Mouse (Mus musculus) hindbrain, embryonic 13.5 days (tissue): ENCODE measurements at regions not wholly inside any gene's neighbourhood (a gene's known extent, or its start where the extent isn't known, plus 50 kb on each side); places are given as distances from the start of the nearest gene placed in this dataset.
A peak's percentile ranks its signal among the peaks of the same experiment; 100 is the strongest.

Experiments used
- ATAC-seq: fragments of 200-750 bp; cut with Nextera tagmentation; 2 replicates; pipeline ENCODE4 v1.8.0; 2017; ENCODE audit warnings: moderate TSS enrichment; ENCODE audit not compliant: low FRiP score
- H3K27ac ChIP-seq: fragments of 300-500 bp; sonication (generic); 2 replicates; pipeline ENCODE4 v1.5.1; 2015; ENCODE audit warnings: inconsistent platforms, mild to moderate bottlenecking, moderate library complexity
- H3K27me3 ChIP-seq: fragments of 300-500 bp; sonication (generic); 2 replicates; pipeline ENCODE4 v1.6.1; 2015; ENCODE audit warnings: mild to moderate bottlenecking, inconsistent platforms
- H3K36me3 ChIP-seq: fragments of 300-500 bp; sonication (generic); 2 replicates; pipeline ENCODE4 v1.6.1; 2015; ENCODE audit warnings: mild to moderate bottlenecking, inconsistent platforms
- H3K4me1 ChIP-seq: fragments of 300-500 bp; sonication (generic); replicated peaks from 2 replicates; pipeline ENCODE4 v1.6.1; 2015; ENCODE audit warnings: inconsistent platforms
- H3K4me2 ChIP-seq: fragments of 300-500 bp; sonication (generic); 2 replicates; pipeline ENCODE4 v1.6.1; 2015; ENCODE audit warnings: inconsistent platforms, mild to moderate bottlenecking, moderate library complexity
- H3K4me3 ChIP-seq: fragments of 300-500 bp; sonication (generic); 2 replicates; pipeline ENCODE4 v1.5.1; 2015; ENCODE audit warnings: mild to moderate bottlenecking, inconsistent platforms
- H3K9ac ChIP-seq: fragments of 300-500 bp; sonication (generic); 2 replicates; pipeline ENCODE4 v1.6.1; 2015; ENCODE audit warnings: mild to moderate bottlenecking, inconsistent platforms
- H3K9me3 ChIP-seq: fragments of 300-500 bp; sonication (generic); 2 replicates; pipeline ENCODE4 v1.6.1; 2016; ENCODE audit warnings: inconsistent platforms
- WGBS: fragments of 180-500 bp; shearing (Covaris S2); methylation state at CpG from one replicate; pipeline ENCODE4 v1.1.7; 2015; 5-methylcytosine and 5-hydroxymethylcytosine counted together

DNA sequence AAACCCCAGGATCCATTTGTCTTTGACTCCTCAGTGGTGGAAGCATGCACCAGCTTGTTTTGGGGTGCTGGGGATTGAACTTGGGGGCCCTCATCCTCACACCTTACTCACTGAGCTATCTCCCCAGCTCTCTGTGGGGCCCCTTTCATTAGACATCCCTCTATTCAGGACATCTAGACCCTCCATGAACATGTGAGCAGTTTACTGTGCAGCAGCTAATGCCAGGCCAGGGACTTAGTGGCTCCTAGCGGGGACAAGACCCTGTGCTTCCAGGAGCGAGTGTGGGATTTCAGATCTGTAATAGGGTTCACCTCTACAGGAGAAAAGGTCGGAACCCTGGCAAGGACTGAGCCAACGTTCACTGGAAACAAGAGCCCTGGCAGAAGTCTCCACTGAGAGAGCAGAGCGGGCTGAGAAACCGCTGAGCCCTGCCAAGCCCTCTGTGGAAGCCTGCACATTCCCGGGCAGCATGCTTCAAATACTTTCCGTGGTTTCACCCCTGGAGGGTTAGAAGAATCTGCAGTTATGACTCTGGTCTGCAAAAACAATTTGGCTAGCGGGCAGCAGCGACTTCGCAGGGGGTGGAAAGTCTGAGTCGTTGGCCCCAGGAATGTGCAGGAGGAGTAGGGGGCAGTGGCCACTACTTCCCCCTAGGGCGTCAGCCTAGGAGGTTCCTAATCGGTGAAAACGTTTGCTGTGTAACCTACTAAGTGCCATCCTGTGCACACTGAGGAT lies 125.6 kb downstream of the Smad6 start:
- no peaks in the 10 kb centered on the region for H3K9me3 ChIP-seq
- peaks cover 15% of the 10 kb centered on the region for H3K4me1 ChIP-seq
- 0 out of 2 replicates have a peak, but pooled peaks cover 3% of the 10 kb centered on the region for H3K27me3 ChIP-seq
- no peak overlapping the region for H3K27ac ChIP-seq
- no peak overlapping the region for H3K9ac ChIP-seq
- H3K36me3 ChIP-seq, result no peaks in the 10 kb centered on the region
- no peak overlapping the region for H3K4me3 ChIP-seq
- no peak overlapping the region for H3K4me2 ChIP-seq
- ATAC-seq, result no peak
- 61% methylated on average over 15 of the region's 15 CpGs for whole genome bisulfite sequencing

DNA sequence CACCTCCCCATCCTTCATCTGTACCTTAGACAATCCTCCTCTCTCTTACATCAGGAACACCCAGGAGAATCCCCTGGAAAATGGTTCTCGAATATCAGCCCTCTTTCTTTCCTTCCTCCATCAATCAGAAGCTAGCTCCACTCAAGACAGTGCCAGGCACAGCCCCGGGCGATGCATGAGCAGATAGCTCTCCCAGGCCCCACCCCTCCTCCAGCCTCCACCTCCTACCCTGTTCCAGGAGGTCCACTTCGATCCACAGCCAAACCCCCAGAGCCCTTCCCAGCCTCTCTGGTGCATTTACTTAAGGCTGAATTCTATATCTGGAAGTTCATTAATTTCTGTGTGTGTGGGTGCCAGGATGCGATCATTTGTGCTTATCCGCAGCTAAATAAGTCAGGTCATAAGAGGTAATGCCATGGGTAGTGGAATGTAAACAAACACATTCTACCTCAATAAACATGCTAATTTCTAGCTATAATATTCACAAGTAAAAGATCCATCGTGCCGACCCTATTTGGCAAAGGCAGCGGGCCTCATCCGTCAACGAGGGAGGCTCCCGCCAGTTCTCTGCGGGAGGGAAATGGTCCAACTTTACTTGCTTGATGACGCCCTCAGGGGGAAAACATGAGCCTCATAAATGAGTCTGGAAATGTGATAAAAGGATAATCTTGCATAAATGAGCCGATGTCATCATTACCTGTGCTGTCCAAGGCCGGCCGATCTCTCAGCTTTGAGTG lies 129.5 kb downstream of the Smad6 start:
- no peak overlapping the region for H3K9ac ChIP-seq
- 0 out of 2 replicates have a peak, but pooled peaks have one; percentile 47 for ATAC-seq
- peaks cover 30% of the 10 kb centered on the region for H3K4me1 ChIP-seq
- H3K27me3 ChIP-seq, result 0 out of 2 replicates have a peak, but pooled peaks cover 4% of the 10 kb centered on the region
- no peaks in the 10 kb centered on the region for H3K36me3 ChIP-seq
- no peak overlapping the region for H3K4me2 ChIP-seq
- no peaks in the 10 kb centered on the region for H3K9me3 ChIP-seq
- H3K27ac ChIP-seq, result peak overlapping the region; percentile 66
- H3K4me3 ChIP-seq, result no peak overlapping the region
- WGBS, result 50% methylated on average over 17 of the region's 17 CpGs

DNA sequence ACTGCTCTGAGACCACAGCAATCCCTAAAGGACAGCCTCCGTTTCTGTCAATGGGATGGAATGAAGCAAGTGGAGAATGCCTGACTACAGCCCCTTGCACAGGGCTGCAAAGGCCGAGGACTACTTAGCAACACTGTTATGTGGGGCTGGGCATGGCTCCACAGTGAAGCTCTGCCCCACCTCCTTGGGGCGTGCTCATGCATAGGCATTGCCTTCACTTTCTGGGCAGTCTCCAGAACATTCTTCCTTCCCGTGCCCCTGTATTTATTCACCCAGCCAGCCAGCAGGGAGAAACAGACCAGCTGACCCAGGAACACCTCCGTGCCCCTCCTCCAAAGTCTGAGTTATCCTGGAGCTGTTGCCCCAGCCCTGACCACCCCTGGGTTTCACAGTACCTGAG lies 131.1 kb downstream of the Smad6 start:
- Histone ChIP-seq H3K27ac (no peak overlapping the region; the same call in 1 of the 2 replicates), H3K36me3 (no peaks in the 10 kb centered on the region), H3K4me3 (no peak overlapping the region), H3K9me3 (no peaks in the 10 kb centered on the region), H3K9ac (no peak overlapping the region), H3K27me3 (0 out of 2 replicates have a peak, but pooled peaks cover 7% of the 10 kb centered on the region), H3K4me2 (no peak overlapping the region), H3K4me1 (peaks cover 30% of the 10 kb centered on the region)
- WGBS, result 65% methylated on average over 5 of the region's 5 CpGs
- ATAC-seq, result no peak

GRCm38 (mm10) chr9:63889570-63889969 lies 131.8 kb upstream of the Smad3 start:
- ATAC-seq, result no peak
- WGBS, result 67% methylated on average over 6 of the region's 6 CpGs

DNA sequence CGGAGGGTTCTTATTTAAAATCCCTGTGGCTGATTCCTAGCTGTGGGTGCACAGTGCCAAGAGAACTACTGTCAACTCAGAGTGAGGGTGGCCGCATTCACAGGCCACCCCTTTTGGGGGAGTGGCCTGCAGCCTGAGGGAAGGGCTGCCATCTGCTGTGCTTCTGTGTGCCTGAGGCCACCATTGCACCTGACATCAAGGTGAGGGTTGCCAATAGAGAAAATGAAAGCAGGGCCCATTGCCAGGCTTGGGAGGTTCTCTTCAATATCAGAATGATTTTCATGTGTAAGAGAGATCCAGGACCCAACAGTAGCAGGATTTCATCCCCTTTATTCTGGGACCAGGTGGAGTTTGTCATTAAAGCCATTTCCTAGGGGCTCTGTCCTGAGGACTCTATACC lies 127.2 kb upstream of the Smad3 start:
- 72% methylated on average over 2 of the region's 2 CpGs for WGBS
- H3K4me1 ChIP-seq, result peaks cover 43% of the 10 kb centered on the region
- no peak for ATAC-seq

More at GRCm38 (mm10) chr9:63889570-63889969, 131.8 kb upstream of the Smad3 start:
- Histone ChIP-seq H3K4me2 (no peak overlapping the region), H3K27me3 (peaks cover 10% of the 10 kb centered on the region; the same call in 1 of the 2 replicates), H3K27ac (no peak overlapping the region), H3K4me3 (no peak overlapping the region), H3K36me3 (no peaks in the 10 kb centered on the region), H3K9me3 (no peaks in the 10 kb centered on the region), H3K4me1 (peaks cover 36% of the 10 kb centered on the region), H3K9ac (no peak overlapping the region)

DNA sequence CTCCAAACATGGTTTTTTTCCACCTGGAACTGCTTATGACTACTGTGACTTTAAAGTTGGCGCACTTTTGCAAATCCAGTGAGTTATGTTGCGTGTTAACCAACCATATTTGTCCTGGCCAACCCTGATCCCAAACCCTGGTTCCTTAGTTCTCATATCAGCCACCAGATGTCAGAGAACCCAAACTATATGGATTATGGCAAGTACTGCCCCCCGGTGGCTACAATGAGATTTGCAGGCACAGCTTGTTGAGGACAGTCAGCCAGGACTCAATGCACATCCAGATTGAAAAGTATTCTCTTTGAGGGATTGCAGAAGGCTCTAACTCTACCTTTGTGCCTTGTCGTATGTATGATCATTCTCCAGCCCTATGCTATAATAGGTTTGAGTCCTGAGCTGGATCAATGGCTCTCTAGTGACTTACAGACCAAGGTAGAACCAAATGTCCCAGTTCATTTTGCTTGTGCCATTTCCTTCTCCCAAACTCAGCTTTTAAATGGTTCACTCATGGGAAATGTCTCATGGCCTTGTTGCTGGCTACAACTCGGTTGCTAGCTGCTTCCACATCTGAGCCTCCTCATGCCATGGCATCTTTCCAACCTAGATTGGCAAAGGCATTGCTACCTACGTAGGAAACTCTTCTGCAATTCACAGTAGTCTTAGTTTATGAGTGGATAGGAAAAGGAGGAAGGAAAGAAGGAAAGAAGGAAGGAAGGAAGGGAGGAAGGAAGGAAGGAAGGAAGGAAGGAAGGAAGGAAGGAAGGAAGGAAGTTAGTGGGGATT lies 126.1 kb upstream of the Smad3 start:
- no peak overlapping the region for H3K4me3 ChIP-seq
- WGBS, result 76% methylated on average over 6 of the region's 6 CpGs
- peaks cover 46% of the 10 kb centered on the region for H3K4me1 ChIP-seq
- H3K4me2 ChIP-seq, result no peak overlapping the region
- peaks cover 34% of the 10 kb centered on the region for H3K27me3 ChIP-seq
- no peaks in the 10 kb centered on the region for H3K36me3 ChIP-seq
- no peak overlapping the region for H3K9ac ChIP-seq
- H3K27ac ChIP-seq, result no peak overlapping the region
- ATAC-seq, result no peak
- 0 out of 2 replicates have a peak, but pooled peaks cover 2% of the 10 kb centered on the region for H3K9me3 ChIP-seq

More for the DNA sequence above, 127.2 kb upstream of the Smad3 start:
- Histone ChIP-seq H3K4me2 (no peak overlapping the region), H3K9ac (no peak overlapping the region), H3K4me3 (no peak overlapping the region), H3K9me3 (0 out of 2 replicates have a peak, but pooled peaks cover 2% of the 10 kb centered on the region), H3K27me3 (peaks cover 28% of the 10 kb centered on the region), H3K36me3 (no peaks in the 10 kb centered on the region), H3K27ac (no peak overlapping the region)

GRCm38 (mm10) chr9:63881692-63882091 lies 123.9 kb upstream of the Smad3 start:
- Histone ChIP-seq H3K27me3 (peaks cover 38% of the 10 kb centered on the region), H3K9me3 (0 out of 2 replicates have a peak, but pooled peaks cover 2% of the 10 kb centered on the region), H3K27ac (peak overlapping the region; percentile 86), H3K4me1 (peaks cover 62% of the 10 kb centered on the region), H3K4me3 (no peak overlapping the region), H3K9ac (no peak overlapping the region), H3K4me2 (no peak overlapping the region), H3K36me3 (no peaks in the 10 kb centered on the region)
- ATAC-seq, result peak; percentile 16; the same call in 1 of the 2 replicates
- 79% methylated on average over 10 of the region's 10 CpGs for WGBS

GRCm38 (mm10) chr9:63881261-63881563 lies 123.4 kb upstream of the Smad3 start:
- no peak overlapping the region for H3K4me3 ChIP-seq
- H3K36me3 ChIP-seq, result no peaks in the 10 kb centered on the region
- peak overlapping the region; percentile 49 for H3K4me2 ChIP-seq
- H3K27ac ChIP-seq, result peak overlapping the region; percentile 86
- WGBS, result 37% methylated on average over 4 of the region's 4 CpGs
- H3K9me3 ChIP-seq, result 0 out of 2 replicates have a peak, but pooled peaks cover 2% of the 10 kb centered on the region
- peaks cover 66% of the 10 kb centered on the region for H3K4me1 ChIP-seq
- ATAC-seq, result no peak
- no peak overlapping the region for H3K9ac ChIP-seq
- peaks cover 38% of the 10 kb centered on the region for H3K27me3 ChIP-seq

DNA sequence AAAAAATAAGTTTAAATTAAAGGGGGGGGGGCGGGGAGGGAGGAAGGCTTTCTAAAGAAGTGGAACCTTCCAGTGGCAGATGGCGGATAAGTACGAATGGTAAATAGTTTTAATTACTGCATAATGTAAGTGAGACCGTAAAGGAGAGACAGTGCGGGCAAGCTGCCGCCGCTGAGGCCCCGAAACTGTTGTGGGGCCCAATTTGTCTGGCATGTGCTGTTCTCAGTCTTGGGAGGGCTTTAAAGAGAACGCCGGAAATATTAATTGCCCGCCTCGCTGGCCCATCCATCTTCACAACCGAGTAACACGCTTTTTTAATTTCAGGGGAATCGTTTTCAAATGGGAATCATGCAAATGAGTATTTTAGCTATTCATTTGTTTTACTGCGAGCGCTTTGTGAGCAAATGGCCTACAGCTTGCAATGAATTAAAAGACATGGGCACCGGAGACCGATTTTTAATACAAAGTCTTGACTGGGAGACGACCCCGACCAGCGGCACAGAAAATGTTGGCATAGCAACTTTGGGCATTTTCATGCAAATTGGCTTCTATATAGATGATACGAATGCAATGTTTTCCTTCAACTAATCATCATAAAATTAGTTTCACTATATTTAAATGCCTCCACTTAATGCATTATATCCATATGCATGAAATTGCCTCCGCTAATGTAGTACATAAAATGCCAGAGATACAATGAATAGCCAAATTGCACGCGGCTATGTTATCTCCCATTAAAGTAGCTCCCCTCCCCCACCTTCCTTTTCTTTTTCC lies 122.9 kb upstream of the Smad3 start:
- Histone ChIP-seq H3K27me3 (peaks cover 37% of the 10 kb centered on the region), H3K4me2 (peak overlapping the region; percentile 49), H3K9ac (0 out of 2 replicates have a peak overlapping the region, but pooled peaks have one; percentile 19), H3K9me3 (0 out of 2 replicates have a peak, but pooled peaks cover 2% of the 10 kb centered on the region), H3K4me3 (peak overlapping the region; percentile 3; the same call in 1 of the 2 replicates), H3K27ac (peak overlapping the region; percentile 86), H3K36me3 (no peaks in the 10 kb centered on the region), H3K4me1 (peaks cover 70% of the 10 kb centered on the region)
- ATAC-seq, result peak; percentile 49
- WGBS, result 8% methylated on average over 26 of the region's 26 CpGs

GRCm38 (mm10) chr9:63879710-63880428 lies 122.1 kb upstream of the Smad3 start:
- peaks cover 67% of the 10 kb centered on the region for H3K4me1 ChIP-seq
- ATAC-seq, result no peak
- peak overlapping the region; percentile 86 for H3K27ac ChIP-seq
- peak overlapping the region; percentile 49 for H3K4me2 ChIP-seq
- WGBS, result 12% methylated on average over 15 of the region's 15 CpGs
- H3K36me3 ChIP-seq, result no peaks in the 10 kb centered on the region
- H3K27me3 ChIP-seq, result peaks cover 36% of the 10 kb centered on the region
- H3K9me3 ChIP-seq, result 0 out of 2 replicates have a peak, but pooled peaks cover 2% of the 10 kb centered on the region
- no peak overlapping the region for H3K4me3 ChIP-seq
- H3K9ac ChIP-seq, result no peak overlapping the region

GRCm38 (mm10) chr9:63877864-63878263 lies 120.1 kb upstream of the Smad3 start:
- H3K4me1 ChIP-seq, result peaks cover 64% of the 10 kb centered on the region
- no peak overlapping the region for H3K4me2 ChIP-seq
- no peak overlapping the region for H3K4me3 ChIP-seq
- H3K27me3 ChIP-seq, result peaks cover 27% of the 10 kb centered on the region
- H3K27ac ChIP-seq, result no peak overlapping the region
- H3K9ac ChIP-seq, result no peak overlapping the region
- no peak for ATAC-seq
- WGBS, result 54% methylated on average over 7 of the region's 7 CpGs
- H3K36me3 ChIP-seq, result no peaks in the 10 kb centered on the region
- H3K9me3 ChIP-seq, result no peaks in the 10 kb centered on the region
